Mouse (Mus musculus) stomach, embryonic 14.5 days (tissue): ENCODE data around the gene Tectb. TPM values are rescaled to one million over a fixed set of nuclear protein-coding genes. Genes with fewer than 3 reads are reported as not detected.
"Not testable (repeated sequence)": the region's sequence is repeated elsewhere in the genome, so short reads cannot be mapped to it uniquely, and the experiment has no call there.

Experiments
- ATAC-seq: fragments of 200-750 bp; cut with Nextera tagmentation; 2 replicates; pipeline ENCODE4 v1.8.0; 2017; ENCODE audit warnings: low read depth, moderate TSS enrichment; ENCODE audit not compliant: insufficient number of reproducible peaks, insufficient read depth, low FRiP score
- H3K27ac ChIP-seq: fragments of 300-500 bp; sonication (generic); 2 replicates; pipeline ENCODE4 v1.5.1; 2014; ENCODE audit warnings: mild to moderate bottlenecking, low read length, moderate library complexity, mixed read lengths
- H3K27me3 ChIP-seq: fragments of 300-500 bp; sonication (generic); 2 replicates; pipeline ENCODE4 v1.6.1; 2014; ENCODE audit warnings: low read length, control low read depth, mixed read lengths; ENCODE audit not compliant: control insufficient read depth, insufficient read depth
- H3K36me3 ChIP-seq: fragments of 300-500 bp; sonication (generic); 2 replicates; pipeline ENCODE4 v1.6.1; 2014; ENCODE audit warnings: mild to moderate bottlenecking, control low read depth, low read length, moderate library complexity, mixed read lengths; ENCODE audit not compliant: control insufficient read depth, insufficient read depth
- H3K4me1 ChIP-seq: fragments of 300-500 bp; sonication (generic); 2 replicates; pipeline ENCODE4 v1.6.1; 2014; ENCODE audit warnings: low read length, control low read depth, mixed read lengths; ENCODE audit not compliant: control insufficient read depth, insufficient read depth
- H3K4me2 ChIP-seq: fragments of 300-500 bp; sonication (generic); replicated peaks from 2 replicates; pipeline ENCODE4 v1.6.1; 2014; ENCODE audit warnings: low read depth, low read length, control low read depth
- H3K4me3 ChIP-seq: fragments of 300-500 bp; sonication (generic); 2 replicates; pipeline ENCODE4 v1.5.1; 2014; ENCODE audit warnings: low read depth, low read length, control low read depth
- H3K9ac ChIP-seq: fragments of 300-500 bp; sonication (generic); replicated peaks from 2 replicates; pipeline ENCODE4 v1.6.1; 2014; ENCODE audit warnings: low read depth, mild to moderate bottlenecking, control low read depth, low read length, moderate library complexity, mixed read lengths
- H3K9me3 ChIP-seq: fragments of 300-500 bp; sonication (generic); 2 replicates; pipeline ENCODE4 v1.6.1; 2016; ENCODE audit warnings: low read depth, low read length, control low read depth; ENCODE audit not compliant: control insufficient read depth
- WGBS: fragments of 180-500 bp; shearing (Covaris S2); extraction: QIAGEN DNeasy Blood & Tissue Kit; methylation state at CpG from one replicate; pipeline ENCODE4 v1.1.7; 2014; 5-methylcytosine and 5-hydroxymethylcytosine counted together
- polyA plus RNA-seq: library from polyadenylated mRNA; unstranded; fragments of >200 nt; fragmentation: Nextera tagmentation; extraction: Ambion mirVana; gene quantifications from 2 replicates; pipeline ENCODE4 v1.2.1, GENCODE M21; 2014

Tectb gene
- polyA plus RNA-seq, 1 experiment from 2014 or later: 0.12 TPM

- WGBS: 47% methylated on average over 11 of the region's 11 CpGs
- Histone ChIP-seq H3K9ac (no peak overlapping the region), H3K4me2 (no peak overlapping the region), H3K27me3 (no peaks in the 10 kb centered on the region), H3K4me1 (peaks cover 3% of the 10 kb centered on the region; the same call in 1 of the 2 replicates), H3K36me3 (no peaks in the 10 kb centered on the region), H3K27ac (no peak overlapping the region; the same call in 1 of the 2 replicates), H3K9me3 (no peaks in the 10 kb centered on the region), H3K4me3 (no peak overlapping the region)
- no peak for ATAC-seq
Observed at GRCm38 (mm10) chr19:55143391-55144300, 36.9 kb upstream of the Tectb start.

GRCm38 (mm10) chr19:55144691-55145090, 35.8 kb upstream of the Tectb start:
- Histone ChIP-seq H3K27me3 (no peaks in the 10 kb centered on the region), H3K36me3 (no peaks in the 10 kb centered on the region), H3K9me3 (no peaks in the 10 kb centered on the region), H3K4me2 (no peak overlapping the region), H3K4me1 (peaks cover 3% of the 10 kb centered on the region; the same call in 1 of the 2 replicates), H3K9ac (no peak overlapping the region), H3K27ac (0 out of 2 replicates have a peak overlapping the region, but pooled peaks have one; percentile 22), H3K4me3 (no peak overlapping the region)
- 69% methylated on average over 5 of the region's 5 CpGs for WGBS
- ATAC-seq: no peak

- 84% methylated on average over 2 of the region's 2 CpGs for WGBS
Observed at GRCm38 (mm10) chr19:55145136-55145535, 35.4 kb upstream of the Tectb start.

DNA sequence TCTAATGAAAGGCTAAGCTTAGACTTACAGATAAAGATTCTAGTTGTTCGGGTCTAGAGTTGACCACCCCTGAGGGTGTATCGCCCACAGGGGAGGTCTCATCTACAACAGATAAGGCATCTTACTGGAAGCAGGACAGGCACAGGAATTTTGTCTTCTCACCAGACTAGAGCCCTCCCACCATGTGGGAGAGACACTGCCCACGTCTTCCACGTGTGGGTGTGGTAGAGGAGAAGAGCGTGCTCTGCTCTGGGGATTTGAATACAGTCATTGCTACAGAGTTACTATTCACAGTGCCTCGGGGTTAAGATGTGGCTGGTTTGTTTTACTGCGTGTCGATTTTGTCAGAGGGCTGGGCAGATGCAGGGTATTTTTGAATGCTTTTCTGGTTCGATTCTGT, 33.0 kb upstream of the Tectb start:
- no peaks in the 10 kb centered on the region for H3K9me3 ChIP-seq
- peaks cover 3% of the 10 kb centered on the region; the same call in 1 of the 2 replicates for H3K4me1 ChIP-seq
- H3K9ac ChIP-seq: no peak overlapping the region
- no peaks in the 10 kb centered on the region for H3K36me3 ChIP-seq
- no peak overlapping the region for H3K4me3 ChIP-seq
- H3K4me2 ChIP-seq: no peak overlapping the region
- H3K27me3 ChIP-seq: no peaks in the 10 kb centered on the region
- 58% methylated on average over 9 of the region's 9 CpGs for WGBS
- no peak for ATAC-seq
- H3K27ac ChIP-seq: no peak overlapping the region

More at GRCm38 (mm10) chr19:55145136-55145535, 35.4 kb upstream of the Tectb start:
- no peak overlapping the region for H3K9ac ChIP-seq
- no peaks in the 10 kb centered on the region for H3K27me3 ChIP-seq
- H3K4me3 ChIP-seq: no peak overlapping the region
- no peaks in the 10 kb centered on the region for H3K9me3 ChIP-seq
- H3K4me1 ChIP-seq: peaks cover 3% of the 10 kb centered on the region; the same call in 1 of the 2 replicates
- H3K4me2 ChIP-seq: no peak overlapping the region
- no peak for ATAC-seq
- H3K36me3 ChIP-seq: no peaks in the 10 kb centered on the region
- no peak overlapping the region for H3K27ac ChIP-seq

- no peaks in the 10 kb centered on the region for H3K36me3 ChIP-seq
- H3K9ac ChIP-seq: no peak overlapping the region
- H3K4me3 ChIP-seq: no peak overlapping the region
- no peak overlapping the region for H3K27ac ChIP-seq
- no peaks in the 10 kb centered on the region for H3K27me3 ChIP-seq
- 62% methylated on average over 6 of the region's 6 CpGs for WGBS
- no peaks in the 10 kb centered on the region for H3K9me3 ChIP-seq
- no peak overlapping the region for H3K4me2 ChIP-seq
- peaks cover 3% of the 10 kb centered on the region; the same call in 1 of the 2 replicates for H3K4me1 ChIP-seq
- no peak for ATAC-seq
Observed at GRCm38 (mm10) chr19:55148109-55148508, 32.4 kb upstream of the Tectb start.

GRCm38 (mm10) chr19:55149646-55150045, 30.9 kb upstream of the Tectb start:
- Histone ChIP-seq H3K9ac (no peak overlapping the region), H3K4me2 (no peak overlapping the region), H3K4me1 (no peaks in the 10 kb centered on the region), H3K27ac (no peak overlapping the region), H3K4me3 (no peak overlapping the region), H3K9me3 (no peaks in the 10 kb centered on the region), H3K36me3 (no peaks in the 10 kb centered on the region), H3K27me3 (no peaks in the 10 kb centered on the region)
- WGBS: 59% methylated on average over 6 of the region's 6 CpGs
- ATAC-seq: peak; percentile 28; the same call in 1 of the 2 replicates

DNA sequence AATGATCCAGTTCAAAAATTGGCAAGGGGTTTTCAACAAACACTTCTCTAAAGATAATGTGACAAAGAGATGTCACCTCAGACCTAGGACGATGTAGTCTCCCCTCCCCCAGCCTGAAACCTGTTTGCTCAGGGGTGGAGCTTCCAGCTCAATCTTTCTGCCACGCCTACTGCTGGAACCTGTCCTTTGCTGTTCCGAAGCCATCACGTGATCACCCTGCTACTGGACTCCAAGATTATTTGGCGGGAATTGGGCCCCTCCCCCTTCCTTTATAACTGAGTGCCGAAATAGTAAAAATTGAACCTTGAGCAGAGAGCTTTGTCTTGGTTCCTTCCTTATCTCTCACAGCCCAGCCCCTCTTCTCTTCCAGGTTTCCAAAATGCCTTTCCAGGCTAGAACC, 28.3 kb upstream of the Tectb start:
- ATAC-seq, H3K4me2 ChIP-seq, H3K36me3 ChIP-seq, H3K9me3 ChIP-seq, H3K27ac ChIP-seq, H3K27me3 ChIP-seq, H3K4me3 ChIP-seq, H3K4me1 ChIP-seq, H3K9ac ChIP-seq: not testable (repeated sequence)
- WGBS: 56% methylated on average over 5 of the region's 6 CpGs

DNA sequence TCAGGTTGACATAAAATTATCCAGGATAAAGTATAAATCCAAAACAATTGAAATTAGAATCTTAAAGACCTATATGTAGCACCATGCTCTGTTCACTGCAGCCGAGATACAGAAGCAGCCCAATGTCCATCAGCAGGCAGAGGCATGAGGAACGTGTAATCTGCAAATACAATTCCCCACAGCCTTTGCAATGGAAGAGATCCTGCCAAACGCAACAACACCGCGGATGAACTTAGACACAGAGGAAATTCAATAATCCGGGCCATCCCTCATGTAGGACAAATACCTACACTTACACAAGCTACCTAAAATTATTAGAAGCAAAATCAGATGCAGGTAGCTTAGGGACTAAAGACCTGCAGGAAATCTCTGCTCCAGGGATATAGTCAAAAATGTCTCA, 27.6 kb upstream of the Tectb start:
- Histone ChIP-seq H3K9ac (no peak overlapping the region), H3K4me2 (no peak overlapping the region), H3K4me3 (no peak overlapping the region), H3K4me1 (no peaks in the 10 kb centered on the region), H3K9me3 (no peaks in the 10 kb centered on the region), H3K27me3 (no peaks in the 10 kb centered on the region), H3K27ac (no peak overlapping the region), H3K36me3 (no peaks in the 10 kb centered on the region)
- WGBS: 82% methylated on average over 6 of the region's 6 CpGs
- ATAC-seq: no peak
